ENCODE assay signal across 8 mouse cellular contexts in the genomic region with DNA sequence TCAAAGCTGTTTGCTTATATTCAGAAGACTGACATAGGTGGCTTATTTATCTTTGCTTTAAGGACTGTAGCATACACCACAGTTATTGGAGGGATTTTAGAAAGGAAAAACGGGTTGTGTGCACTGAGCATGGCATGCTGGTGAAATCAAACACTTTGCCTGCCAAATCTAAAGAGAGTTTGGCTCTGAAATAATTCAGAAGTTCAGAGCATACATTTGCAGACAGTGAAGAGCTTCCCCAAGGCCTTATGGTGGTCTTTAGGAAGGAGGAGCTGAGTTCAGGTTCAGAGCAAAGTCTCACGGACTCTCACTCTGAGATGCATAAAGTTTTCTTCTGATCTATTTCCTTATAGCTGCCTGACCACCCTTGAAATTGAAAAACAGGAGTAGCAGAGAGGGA. TPM values are rescaled to one million over a fixed set of nuclear protein-coding genes. Genes with fewer than 3 reads are reported as not detected.
DNase-seq lines count a peak whose midpoint lies in the region; ATAC-seq lines count a peak whose summit lies in the region.

A gene (plus strand): TSS at position 301 of the 400 bp plus-strand sequence.

- H3K4me1 ChIP-seq in forebrain, embryonic 13.5 days, result no peaks in the 10 kb centered on the region
- no peaks in the 10 kb centered on the region for H3K4me1 ChIP-seq in neural tube, embryonic 12.5 days

- peak within 1 kb of the TSS; percentile 58 for H3K4me3 ChIP-seq in forebrain, embryonic 13.5 days
- H3K4me3 ChIP-seq in neural tube, embryonic 12.5 days, result peak within 1 kb of the TSS; percentile 56

- H3K9ac ChIP-seq in forebrain, embryonic 13.5 days, result peak within 1 kb of the TSS; percentile 69
- H3K9ac ChIP-seq in neural tube, embryonic 12.5 days, result peak within 1 kb of the TSS; percentile 59

- peak within 1 kb of the TSS; percentile 35; the same call in 1 of the 2 replicates for H3K27ac ChIP-seq in forebrain, embryonic 13.5 days
- H3K27ac ChIP-seq in neural tube, embryonic 12.5 days, result no peak within 1 kb of the TSS; the same call in 1 of the 2 replicates

- 0 out of 2 replicates have a peak, but pooled peaks have one; percentile 2 for ATAC-seq in forebrain, embryonic 13.5 days
- ATAC-seq in neural tube, embryonic 12.5 days (ENCODE audit: low FRiP score, low read depth), result no peak

- no peak for DNase-seq in layer of hippocampus, adult 8-10 months (ENCODE audit: low spot score in 2 of 2)
- no peak for DNase-seq in layer of hippocampus, adult 9-10 months (ENCODE audit: low spot score)
- DNase-seq in left cerebral cortex, adult 8-10 months (ENCODE audit: low spot score in 2 of 2), result no peak
- no peak for DNase-seq in ovary, postnatal 36 days (ENCODE audit: low spot score)
- no peak for DNase-seq in retina, embryonic 14.5 days (ENCODE audit: low spot score)
- no peak for DNase-seq in spleen, postnatal 10 days (ENCODE audit: low spot score in 2 of 2)

- H3K4me2 ChIP-seq in forebrain, embryonic 13.5 days, result peak within 1 kb of the TSS; percentile 77
- H3K4me2 ChIP-seq in neural tube, embryonic 12.5 days (replicated peaks), result peak within 1 kb of the TSS; percentile 71

- 36% methylated on average over 2 of the region's 2 CpGs for WGBS in forebrain, embryonic 13.5 days
- 54% methylated on average over 2 of the region's 2 CpGs for WGBS in neural tube, embryonic 12.5 days

- no peaks in the 10 kb centered on the region for H3K36me3 ChIP-seq in forebrain, embryonic 13.5 days (ENCODE audit: poor library complexity, severe bottlenecking)
- no peaks in the 10 kb centered on the region for H3K36me3 ChIP-seq in neural tube, embryonic 12.5 days

- H3K27me3 ChIP-seq in forebrain, embryonic 13.5 days, result no peaks in the 10 kb centered on the region
- no peaks in the 10 kb centered on the region for H3K27me3 ChIP-seq in neural tube, embryonic 12.5 days (replicated peaks)

- H3K9me3 ChIP-seq in forebrain, embryonic 13.5 days (replicated peaks), result no peaks in the 10 kb centered on the region
- H3K9me3 ChIP-seq in neural tube, embryonic 12.5 days, result no peaks in the 10 kb centered on the region

RNA-seq across cellular contexts. Expression of the gene that starts here (rescaled TPM):
- 10 to 100 TPM; 51.5 to 60.8 (median 57.2) TPM for total RNA-seq in layer of hippocampus, adult 8-10 months (2022)
- polyA plus RNA-seq in forebrain, embryonic 13.5 days (2015; fragmentation: Nextera tagmentation; extraction: Ambion mirVana), result 11.6 and 12.2 TPM in 2 replicates
- total RNA-seq in left cerebral cortex, adult 8-10 months (2022), result 100 to 1,000 TPM in 3 of 4 experiments, 10 to 100 TPM in 1; 99.3 to 122 (median 113) TPM
- polyA plus RNA-seq in neural tube, embryonic 12.5 days (2016; fragmentation: Nextera tagmentation; extraction: Ambion mirVana), result 27.4 and 32.8 TPM in 2 replicates
